Mouse (Mus musculus) B cell, adult (primary cell): ENCODE data around the gene Gm17509. TPM values are rescaled to one million over a fixed set of nuclear protein-coding genes. Genes with fewer than 3 reads are reported as not detected.

ENCODE experiments used
- total RNA-seq: library from RNA; stranded (reverse); gene quantifications from 4 replicates; pipeline ENCODE4 v1.2.4, GENCODE M21; 2023; ENCODE audit not compliant: inconsistent age

The Gm17509 gene
- 0.21 to 0.22 TPM in 2 of 4 replicates, not detected in the others for total RNA-seq

DNA sequence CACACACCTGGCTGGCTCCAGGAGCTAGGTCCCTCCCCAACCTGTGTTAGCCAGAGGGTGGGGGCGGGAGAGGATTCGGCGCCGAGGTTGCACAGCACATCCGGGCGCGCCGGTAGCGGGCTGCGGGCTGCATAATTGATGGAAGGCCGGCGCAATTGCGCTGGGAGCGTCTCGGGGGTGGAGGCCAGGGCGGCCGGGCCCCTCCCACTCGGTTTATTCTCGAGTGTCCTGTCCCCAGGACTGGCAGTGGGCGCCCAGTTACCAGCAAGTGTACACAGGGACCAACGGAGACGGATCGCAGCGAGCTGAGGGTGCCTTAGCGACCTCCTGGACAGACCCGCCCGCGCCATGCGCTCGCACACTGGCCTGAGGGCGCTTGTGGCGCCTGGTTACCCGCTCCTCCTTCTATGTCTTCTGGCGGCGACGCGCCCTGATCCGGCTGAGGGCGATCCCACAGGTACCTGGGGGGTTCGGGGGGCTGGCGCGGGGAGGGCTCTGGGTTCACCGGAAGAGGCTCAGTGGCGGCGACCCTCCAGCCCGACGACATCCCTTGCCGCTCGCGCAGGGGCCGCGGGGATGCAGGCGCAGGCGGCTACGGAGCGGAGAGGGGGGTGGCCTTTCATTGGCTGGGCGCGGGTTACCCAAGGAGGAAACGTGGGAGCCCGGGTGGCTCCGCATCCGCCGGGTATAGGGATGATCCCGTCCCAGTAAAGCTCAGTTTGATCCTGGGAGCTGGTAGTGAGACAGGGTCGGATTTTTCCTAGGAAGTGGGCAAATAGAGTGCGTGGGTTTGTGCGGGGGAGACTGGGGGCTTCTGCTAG is at the start of gene Gm17509:
Gm17509 (minus strand) TSS at position 575 of the 821 bp plus-strand sequence.

DNA sequence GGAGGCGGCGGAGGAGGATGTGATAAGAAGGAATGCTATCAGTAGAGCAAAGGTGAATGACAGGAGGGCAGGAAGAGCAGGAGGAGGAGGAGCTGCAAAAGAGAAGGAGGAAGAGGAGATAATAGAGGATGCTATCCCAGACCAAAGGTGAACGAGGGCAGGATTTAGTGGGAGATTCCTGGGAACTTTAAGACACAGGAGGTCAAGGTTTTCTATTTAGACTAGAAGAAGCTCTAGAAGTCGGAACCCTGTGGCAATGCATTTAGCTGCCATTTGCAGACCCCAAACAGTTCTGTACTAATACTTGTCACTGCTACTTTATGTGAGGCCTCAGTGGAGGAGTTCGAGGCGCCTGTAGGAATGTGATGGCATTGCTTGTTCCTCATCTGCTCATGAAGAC is 12.6 kb downstream of the Gm17509 start, which contains the start of gene Emb:
Emb (plus strand) TSS at position 301 of the 400 bp plus-strand sequence.

Other genes starting within 250 kb of the Gm17509 start
- gene Parp8, start 195.5 kb downstream of the Gm17509 start, total RNA-seq = 36.4 to 44.6 TPM (median 40.8 TPM) in 4 replicates
- gene Emb, start 12.5 kb downstream of the Gm17509 start, total RNA-seq = 12.6 to 17.4 TPM (median 14.8 TPM) in 4 replicates